Mouse (Mus musculus): ENCODE results near the gene Scamp3. TPM values are rescaled to one million over a fixed set of nuclear protein-coding genes. Genes with fewer than 3 reads are reported as not detected.

The Scamp3 gene
- polyA plus RNA-seq, 1 experiment from 2014 or later, result 70.9 TPM

- Histone ChIP-seq H3K36me3 (peaks cover 21% of the 10 kb centered on the region), H3K27ac (0 out of 2 replicates have a peak overlapping the region, but pooled peaks have one; percentile 98), H3K27me3 (peaks cover 12% of the 10 kb centered on the region), H3K9me3 (replicated peaks) (no peaks in the 10 kb centered on the region), H3K9ac (peak overlapping the region; percentile 95), H3K4me2 (peak overlapping the region; percentile 74), H3K4me3 (peak overlapping the region; percentile 94), H3K4me1 (replicated peaks) (peaks cover 39% of the 10 kb centered on the region)
- ATAC-seq (replicated peaks; ENCODE audit: insufficient number of reproducible peaks, insufficient read depth, low FRiP score, low read depth), result no peak
- 68% methylated on average over 5 of the region's 5 CpGs for WGBS
Measured at GRCm38 (mm10) chr3:89163643-89164245, 13.5 kb upstream of the Scamp3 start.

- ATAC-seq (replicated peaks; ENCODE audit: insufficient number of reproducible peaks, insufficient read depth, low FRiP score, low read depth), result peak; percentile 95
- under 1% methylated on average over 78 of the region's 79 CpGs for WGBS
Measured at GRCm38 (mm10) chr3:89164506-89165267, 12.6 kb upstream of the Scamp3 start, which contains the start of gene Clk2. Gene Clk2 (plus strand): TSS chr3:89164795.

GRCm38 (mm10) chr3:89165268-89165870 lies 11.9 kb upstream of the Scamp3 start:
- peak overlapping the region; percentile 95 for H3K9ac ChIP-seq
- ATAC-seq (replicated peaks; ENCODE audit: insufficient number of reproducible peaks, insufficient read depth, low FRiP score, low read depth), result no peak
- peaks cover 24% of the 10 kb centered on the region for H3K4me1 ChIP-seq (replicated peaks)
- WGBS, result 17% methylated on average over 12 of the region's 12 CpGs
- peak overlapping the region; percentile 98 for H3K27ac ChIP-seq
- H3K4me2 ChIP-seq, result peak overlapping the region; percentile 74
- no peaks in the 10 kb centered on the region for H3K9me3 ChIP-seq (replicated peaks)
- no peaks in the 10 kb centered on the region for H3K27me3 ChIP-seq
- peaks cover 37% of the 10 kb centered on the region for H3K36me3 ChIP-seq
- peak overlapping the region; percentile 94 for H3K4me3 ChIP-seq

More at GRCm38 (mm10) chr3:89164506-89165267, 12.6 kb upstream of the Scamp3 start, which contains the start of gene Clk2:
- Histone ChIP-seq H3K27ac (peak within 1 kb of the TSS; percentile 98), H3K4me1 (replicated peaks) (peaks cover 30% of the 10 kb centered on the region), H3K9me3 (replicated peaks) (no peaks in the 10 kb centered on the region), H3K4me3 (peak within 1 kb of the TSS; percentile 94), H3K36me3 (peaks cover 30% of the 10 kb centered on the region), H3K27me3 (peaks cover 4% of the 10 kb centered on the region), H3K9ac (peak within 1 kb of the TSS; percentile 95), H3K4me2 (peak within 1 kb of the TSS; percentile 74)

GRCm38 (mm10) chr3:89166945-89167344 lies 10.3 kb upstream of the Scamp3 start:
- no peak overlapping the region for H3K4me2 ChIP-seq
- peaks cover 23% of the 10 kb centered on the region for H3K4me1 ChIP-seq (replicated peaks)
- no peak overlapping the region for H3K9ac ChIP-seq
- ATAC-seq (replicated peaks; ENCODE audit: insufficient number of reproducible peaks, insufficient read depth, low FRiP score, low read depth), result no peak
- no peak overlapping the region for H3K27ac ChIP-seq
- WGBS, result 90% methylated on average over 19 of the region's 19 CpGs
- H3K27me3 ChIP-seq, result no peaks in the 10 kb centered on the region
- H3K36me3 ChIP-seq, result peaks cover 51% of the 10 kb centered on the region
- no peak overlapping the region for H3K4me3 ChIP-seq
- H3K9me3 ChIP-seq (replicated peaks), result no peaks in the 10 kb centered on the region

GRCm38 (mm10) chr3:89174844-89175243 lies 2.4 kb upstream of the Scamp3 start:
- H3K9ac ChIP-seq, result no peak overlapping the region
- no peaks in the 10 kb centered on the region for H3K27me3 ChIP-seq
- H3K4me1 ChIP-seq (replicated peaks), result peaks cover 16% of the 10 kb centered on the region
- H3K9me3 ChIP-seq (replicated peaks), result no peaks in the 10 kb centered on the region
- no peak overlapping the region for H3K4me2 ChIP-seq
- H3K27ac ChIP-seq, result no peak overlapping the region
- peaks cover 72% of the 10 kb centered on the region for H3K36me3 ChIP-seq
- ATAC-seq (replicated peaks; ENCODE audit: insufficient number of reproducible peaks, insufficient read depth, low FRiP score, low read depth), result no peak
- no peak overlapping the region for H3K4me3 ChIP-seq
- 93% methylated on average over 11 of the region's 11 CpGs for WGBS

- no peak for ATAC-seq (replicated peaks; ENCODE audit: insufficient number of reproducible peaks, insufficient read depth, low FRiP score, low read depth)
- 86% methylated on average over 10 of the region's 10 CpGs for WGBS
- peaks cover 71% of the 10 kb centered on the region for H3K36me3 ChIP-seq
- no peaks in the 10 kb centered on the region for H3K9me3 ChIP-seq (replicated peaks)
- H3K4me1 ChIP-seq (replicated peaks), result peaks cover 16% of the 10 kb centered on the region
- H3K27me3 ChIP-seq, result no peaks in the 10 kb centered on the region
- no peak overlapping the region for H3K9ac ChIP-seq
- no peak overlapping the region for H3K27ac ChIP-seq
- no peak overlapping the region for H3K4me3 ChIP-seq
- H3K4me2 ChIP-seq, result no peak overlapping the region
Measured at GRCm38 (mm10) chr3:89175544-89175943, 1.7 kb upstream of the Scamp3 start.

- no peak overlapping the region for H3K4me3 ChIP-seq
Measured at GRCm38 (mm10) chr3:89176421-89176820, 852 bp upstream of the Scamp3 start.

DNA sequence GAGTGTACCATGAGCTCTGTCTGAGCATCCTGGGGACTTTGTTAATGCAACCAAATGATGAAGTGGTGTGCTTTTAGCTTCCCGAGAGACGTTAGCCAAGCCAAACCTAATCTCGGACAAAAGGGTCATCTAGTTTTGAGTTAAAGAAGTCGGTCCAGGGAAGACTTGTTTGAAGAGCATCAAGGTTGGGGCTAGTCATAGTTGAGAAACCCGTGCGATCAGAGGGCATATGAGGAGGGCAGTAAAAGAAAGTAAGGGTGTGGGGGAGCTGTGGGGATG lies 773 bp downstream of the Scamp3 start:
- 4% methylated on average over 6 of the region's 6 CpGs for WGBS
- H3K27me3 ChIP-seq, result no peaks in the 10 kb centered on the region
- H3K27ac ChIP-seq, result peak overlapping the region; percentile 81
- ATAC-seq (replicated peaks; ENCODE audit: insufficient number of reproducible peaks, insufficient read depth, low FRiP score, low read depth), result no peak
- peak overlapping the region; percentile 77 for H3K9ac ChIP-seq
- H3K4me3 ChIP-seq, result peak overlapping the region; percentile 68
- peaks cover 65% of the 10 kb centered on the region for H3K36me3 ChIP-seq
- H3K4me1 ChIP-seq (replicated peaks), result peaks cover 19% of the 10 kb centered on the region
- no peaks in the 10 kb centered on the region for H3K9me3 ChIP-seq (replicated peaks)
- peak overlapping the region; percentile 86 for H3K4me2 ChIP-seq

More at GRCm38 (mm10) chr3:89176421-89176820, 852 bp upstream of the Scamp3 start:
- Histone ChIP-seq H3K27ac (no peak overlapping the region), H3K9me3 (replicated peaks) (no peaks in the 10 kb centered on the region), H3K36me3 (peaks cover 72% of the 10 kb centered on the region), H3K4me2 (no peak overlapping the region), H3K27me3 (no peaks in the 10 kb centered on the region), H3K9ac (no peak overlapping the region), H3K4me1 (replicated peaks) (peaks cover 16% of the 10 kb centered on the region)
- WGBS, result 81% methylated on average over 7 of the region's 7 CpGs
- no peak for ATAC-seq (replicated peaks; ENCODE audit: insufficient number of reproducible peaks, insufficient read depth, low FRiP score, low read depth)

- Histone ChIP-seq H3K36me3 (peaks cover 55% of the 10 kb centered on the region), H3K9ac (no peak overlapping the region), H3K9me3 (replicated peaks) (no peaks in the 10 kb centered on the region), H3K4me1 (replicated peaks) (peaks cover 28% of the 10 kb centered on the region), H3K27me3 (no peaks in the 10 kb centered on the region), H3K4me3 (no peak overlapping the region), H3K4me2 (peak overlapping the region; percentile 86; the same call in 1 of the 2 replicates), H3K27ac (no peak overlapping the region)
- no peak for ATAC-seq (replicated peaks; ENCODE audit: insufficient number of reproducible peaks, insufficient read depth, low FRiP score, low read depth)
- WGBS, result 90% methylated on average over 11 of the region's 11 CpGs
Measured at GRCm38 (mm10) chr3:89179056-89179455, 1.8 kb downstream of the Scamp3 start.

GRCm38 (mm10) chr3:89181749-89182500 lies 4.7 kb downstream of the Scamp3 start:
- H3K27me3 ChIP-seq, result no peaks in the 10 kb centered on the region
- WGBS, result 91% methylated on average over 27 of the region's 27 CpGs
- ATAC-seq (replicated peaks; ENCODE audit: insufficient number of reproducible peaks, insufficient read depth, low FRiP score, low read depth), result no peak
- no peak overlapping the region for H3K4me2 ChIP-seq
- peaks cover 30% of the 10 kb centered on the region for H3K4me1 ChIP-seq (replicated peaks)
- no peaks in the 10 kb centered on the region for H3K9me3 ChIP-seq (replicated peaks)
- H3K27ac ChIP-seq, result no peak overlapping the region
- no peak overlapping the region for H3K4me3 ChIP-seq
- no peak overlapping the region for H3K9ac ChIP-seq
- peaks cover 30% of the 10 kb centered on the region for H3K36me3 ChIP-seq

Measured in heart, embryonic 15.5 days (tissue).